Mouse (Mus musculus) hindbrain, embryonic 16.5 days (tissue): ENCODE data around the gene Gtf2a1l. TPM values are rescaled to one million over a fixed set of nuclear protein-coding genes. Genes with fewer than 3 reads are reported as not detected.

Source experiments
- ATAC-seq: fragments of 200-750 bp; cut with Nextera tagmentation; 2 replicates; pipeline ENCODE4 v1.8.0; 2017; ENCODE audit warnings: moderate TSS enrichment, moderate library complexity
- H3K27ac ChIP-seq: fragments of 300-500 bp; sonication (generic); 2 replicates; pipeline ENCODE4 v1.5.1; 2014; ENCODE audit warnings: low read depth, mild to moderate bottlenecking, control low read depth, low read length, moderate library complexity
- H3K27me3 ChIP-seq: fragments of 300-500 bp; sonication (generic); replicated peaks from 2 replicates; pipeline ENCODE4 v1.6.1; 2014; ENCODE audit warnings: low read length; ENCODE audit not compliant: control insufficient read depth, insufficient read depth
- H3K36me3 ChIP-seq: fragments of 300-500 bp; sonication (generic); 2 replicates; pipeline ENCODE4 v1.6.1; 2014; ENCODE audit warnings: mild to moderate bottlenecking, low read length, moderate library complexity, mixed read lengths; ENCODE audit not compliant: control insufficient read depth, insufficient read depth
- H3K4me1 ChIP-seq: fragments of 300-500 bp; sonication (generic); 2 replicates; pipeline ENCODE4 v1.6.1; 2014; ENCODE audit warnings: low read depth, low read length; ENCODE audit not compliant: control insufficient read depth, insufficient read depth
- H3K4me2 ChIP-seq: fragments of 300-500 bp; sonication (generic); 2 replicates; pipeline ENCODE4 v1.6.1; 2014; ENCODE audit warnings: mild to moderate bottlenecking, low read length, control low read depth, moderate library complexity
- H3K4me3 ChIP-seq: fragments of 300-500 bp; sonication (generic); 2 replicates; pipeline ENCODE4 v1.5.1; 2014; ENCODE audit warnings: mild to moderate bottlenecking, low read length, control low read depth, moderate library complexity
- H3K9ac ChIP-seq: fragments of 300-500 bp; sonication (generic); 2 replicates; pipeline ENCODE4 v1.6.1; 2014; ENCODE audit warnings: low read depth, mild to moderate bottlenecking, control low read depth, low read length, moderate library complexity
- H3K9me3 ChIP-seq: fragments of 300-500 bp; sonication (generic); 2 replicates; pipeline ENCODE4 v1.6.1; 2014; ENCODE audit warnings: mild to moderate bottlenecking, low read length, moderate library complexity; ENCODE audit not compliant: control insufficient read depth
- WGBS: fragments of 180-500 bp; shearing (Covaris S2); extraction: QIAGEN DNeasy Blood & Tissue Kit; methylation state at CpG from one replicate; pipeline ENCODE4 v1.1.7; 2014; 5-methylcytosine and 5-hydroxymethylcytosine counted together
- polyA plus RNA-seq: library from polyadenylated mRNA; unstranded; fragments of >200 nt; fragmentation: Nextera tagmentation; extraction: Ambion mirVana; gene quantifications from 2 replicates; pipeline ENCODE4 v1.2.1, GENCODE M21; 2015

Gene Gtf2a1l
- 0.25 and 0.35 TPM in 2 replicates for polyA plus RNA-seq

- Histone ChIP-seq H3K4me2 (peak within 1 kb of the TSS; percentile 48), H3K9me3 (no peaks in the 10 kb centered on the region), H3K27ac (no peak within 1 kb of the TSS), H3K36me3 (no peaks in the 10 kb centered on the region), H3K4me3 (peak within 1 kb of the TSS; percentile 4; the same call in 1 of the 2 replicates), H3K27me3 (no peaks in the 10 kb centered on the region), H3K9ac (0 out of 2 replicates have a peak within 1 kb of the TSS, but pooled peaks have one; percentile 1), H3K4me1 (peaks cover 3% of the 10 kb centered on the region)
- ATAC-seq: peak; percentile 82
- WGBS: 38% methylated on average over 21 of the region's 21 CpGs
These were observed at the start of gene Gtf2a1l for GRCm38 (mm10) chr17:88668452-88668851. Gene Gtf2a1l, plus strand, starts transcription at chr17:88668660.

- H3K27me3 ChIP-seq: no peaks in the 10 kb centered on the region
- 84% methylated on average over 4 of the region's 4 CpGs for WGBS
- no peaks in the 10 kb centered on the region for H3K4me1 ChIP-seq
- H3K27ac ChIP-seq: no peak overlapping the region
- H3K4me3 ChIP-seq: no peak overlapping the region
- no peaks in the 10 kb centered on the region for H3K9me3 ChIP-seq
- no peaks in the 10 kb centered on the region for H3K36me3 ChIP-seq
- no peak overlapping the region for H3K4me2 ChIP-seq
- no peak for ATAC-seq
- H3K9ac ChIP-seq: no peak overlapping the region
These were observed 47.5 kb upstream of the Gtf2a1l start for GRCm38 (mm10) chr17:88620935-88621334.

GRCm38 (mm10) chr17:88621374-88621773 is 47.1 kb upstream of the Gtf2a1l start:
- no peaks in the 10 kb centered on the region for H3K4me1 ChIP-seq

GRCm38 (mm10) chr17:88622711-88623110 is 45.7 kb upstream of the Gtf2a1l start:
- no peaks in the 10 kb centered on the region for H3K4me1 ChIP-seq
- H3K4me2 ChIP-seq: no peak overlapping the region
- no peaks in the 10 kb centered on the region for H3K36me3 ChIP-seq
- no peak overlapping the region for H3K27ac ChIP-seq
- no peaks in the 10 kb centered on the region for H3K27me3 ChIP-seq
- ATAC-seq: no peak
- H3K9ac ChIP-seq: no peak overlapping the region
- WGBS: 91% methylated on average over 1 of the region's 1 CpGs
- H3K4me3 ChIP-seq: no peak overlapping the region
- no peaks in the 10 kb centered on the region for H3K9me3 ChIP-seq

More at GRCm38 (mm10) chr17:88621374-88621773, 47.1 kb upstream of the Gtf2a1l start:
- H3K27ac ChIP-seq: no peak overlapping the region
- ATAC-seq: no peak
- no peaks in the 10 kb centered on the region for H3K9me3 ChIP-seq
- H3K4me3 ChIP-seq: no peak overlapping the region
- H3K4me2 ChIP-seq: no peak overlapping the region
- H3K9ac ChIP-seq: no peak overlapping the region
- no peaks in the 10 kb centered on the region for H3K36me3 ChIP-seq
- 87% methylated on average over 3 of the region's 3 CpGs for WGBS
- H3K27me3 ChIP-seq: no peaks in the 10 kb centered on the region

- Histone ChIP-seq H3K27ac (no peak overlapping the region), H3K9me3 (no peaks in the 10 kb centered on the region), H3K27me3 (no peaks in the 10 kb centered on the region), H3K4me3 (no peak overlapping the region), H3K36me3 (no peaks in the 10 kb centered on the region), H3K4me2 (no peak overlapping the region), H3K9ac (no peak overlapping the region), H3K4me1 (peaks cover 1% of the 10 kb centered on the region)
- WGBS: 97% methylated on average over 4 of the region's 4 CpGs
- no peak for ATAC-seq
These were observed 44.1 kb upstream of the Gtf2a1l start for GRCm38 (mm10) chr17:88624386-88624785.

GRCm38 (mm10) chr17:88625350-88625749 is 43.1 kb upstream of the Gtf2a1l start:
- H3K27ac ChIP-seq: no peak overlapping the region
- H3K36me3 ChIP-seq: no peaks in the 10 kb centered on the region
- no peaks in the 10 kb centered on the region for H3K27me3 ChIP-seq
- H3K4me3 ChIP-seq: no peak overlapping the region
- peaks cover 9% of the 10 kb centered on the region for H3K4me1 ChIP-seq
- H3K4me2 ChIP-seq: no peak overlapping the region
- no peaks in the 10 kb centered on the region for H3K9me3 ChIP-seq
- H3K9ac ChIP-seq: no peak overlapping the region
- ATAC-seq: no peak
- 93% methylated on average over 13 of the region's 13 CpGs for WGBS

GRCm38 (mm10) chr17:88625931-88626330 is 42.5 kb upstream of the Gtf2a1l start:
- no peak overlapping the region for H3K9ac ChIP-seq
- WGBS: 72% methylated on average over 7 of the region's 7 CpGs
- ATAC-seq: no peak
- no peak overlapping the region for H3K4me2 ChIP-seq
- H3K36me3 ChIP-seq: no peaks in the 10 kb centered on the region
- no peaks in the 10 kb centered on the region for H3K27me3 ChIP-seq
- no peak overlapping the region for H3K4me3 ChIP-seq
- no peak overlapping the region for H3K27ac ChIP-seq
- H3K9me3 ChIP-seq: no peaks in the 10 kb centered on the region
- peaks cover 9% of the 10 kb centered on the region for H3K4me1 ChIP-seq

GRCm38 (mm10) chr17:88626347-88626811 is 42.1 kb upstream of the Gtf2a1l start:
- Histone ChIP-seq H3K4me3 (no peak overlapping the region), H3K4me1 (peaks cover 9% of the 10 kb centered on the region), H3K27me3 (no peaks in the 10 kb centered on the region), H3K36me3 (no peaks in the 10 kb centered on the region), H3K4me2 (no peak overlapping the region), H3K9me3 (no peaks in the 10 kb centered on the region), H3K9ac (no peak overlapping the region), H3K27ac (no peak overlapping the region)
- ATAC-seq: no peak
- whole genome bisulfite sequencing: 42% methylated on average over 7 of the region's 7 CpGs

- Histone ChIP-seq H3K36me3 (no peaks in the 10 kb centered on the region), H3K4me3 (no peak overlapping the region), H3K4me2 (no peak overlapping the region; the same call in 1 of the 2 replicates), H3K27me3 (no peaks in the 10 kb centered on the region), H3K4me1 (peaks cover 9% of the 10 kb centered on the region), H3K27ac (no peak overlapping the region), H3K9ac (no peak overlapping the region), H3K9me3 (no peaks in the 10 kb centered on the region)
- no peak for ATAC-seq
- 79% methylated on average over 7 of the region's 7 CpGs for WGBS
These were observed 41.3 kb upstream of the Gtf2a1l start for GRCm38 (mm10) chr17:88627150-88627549.
